Mouse (Mus musculus): ENCODE data around the gene Tnnt3.

The Tnnt3 gene

GRCm38 (mm10) chr7:142476795-142477452, 21.7 kb upstream of the Tnnt3 start:
- DNase-seq (ENCODE audit: low read depth, low spot score), result no peak

DNA sequence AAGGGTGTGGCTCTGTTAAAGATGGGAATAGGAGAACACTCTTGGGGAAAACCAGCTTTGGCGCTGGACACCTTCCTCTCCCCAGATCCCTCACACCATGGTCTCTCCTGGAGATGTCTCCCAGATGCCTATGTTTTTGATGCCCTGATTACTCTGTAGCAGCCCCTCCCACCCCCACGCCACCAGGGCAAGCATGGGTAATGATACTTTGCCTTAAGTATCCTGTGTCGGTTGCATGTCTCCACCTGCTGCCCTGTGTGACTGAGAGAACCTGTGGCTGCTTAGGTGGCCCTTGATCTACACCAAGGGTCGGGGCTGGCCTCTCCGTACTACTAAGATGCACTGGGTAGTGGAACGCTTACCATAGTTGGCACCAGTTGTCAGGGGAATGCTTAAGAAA, 20.6 kb upstream of the Tnnt3 start:
- DNase-seq (ENCODE audit: low read depth, low spot score), result no peak

- no peak for DNase-seq (ENCODE audit: low read depth, low spot score)
These were observed 20.1 kb upstream of the Tnnt3 start for GRCm38 (mm10) chr7:142478574-142478973.

DNA sequence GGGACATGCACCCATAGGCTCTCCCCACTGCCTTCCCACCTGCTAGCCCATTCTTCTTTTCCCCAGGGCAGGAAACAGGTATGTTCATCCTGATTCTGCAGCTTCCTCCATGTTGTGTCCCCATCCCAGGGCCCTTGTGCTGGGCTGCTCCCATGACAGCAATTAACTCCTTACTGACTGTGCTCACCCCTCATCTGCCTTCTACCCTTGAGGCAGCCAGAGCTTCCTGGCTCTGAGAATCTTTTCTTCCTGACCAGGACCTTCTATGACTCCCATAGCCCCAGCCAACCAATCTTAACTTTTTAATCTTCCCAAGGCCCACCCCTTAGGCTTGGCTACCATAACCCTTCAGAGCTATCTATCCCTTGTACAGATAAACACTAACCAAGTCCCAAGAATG, 19.3 kb upstream of the Tnnt3 start:
- DNase-seq (ENCODE audit: low read depth, low spot score), result no peak

DNA sequence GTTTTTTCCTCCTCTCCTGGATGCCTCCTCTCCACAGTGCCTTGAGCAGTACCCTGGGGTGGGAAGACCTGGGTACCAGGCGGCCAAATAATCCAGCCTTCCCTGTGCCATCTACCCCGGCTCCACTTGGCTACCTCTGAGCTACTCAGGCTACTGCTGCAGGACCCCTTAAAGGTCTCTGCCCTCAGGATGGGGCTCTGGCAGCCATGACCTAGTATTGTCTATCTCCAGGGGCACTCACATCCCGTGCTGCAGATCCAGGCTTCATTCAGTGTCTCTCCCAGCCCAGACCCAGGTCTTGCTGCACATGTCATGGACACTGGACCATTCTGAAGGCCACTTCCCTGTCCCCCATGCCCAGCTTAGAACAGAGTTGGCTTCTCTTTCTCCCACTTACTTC, 18.8 kb upstream of the Tnnt3 start:
- no peak for DNase-seq (ENCODE audit: low read depth, low spot score)

DNA sequence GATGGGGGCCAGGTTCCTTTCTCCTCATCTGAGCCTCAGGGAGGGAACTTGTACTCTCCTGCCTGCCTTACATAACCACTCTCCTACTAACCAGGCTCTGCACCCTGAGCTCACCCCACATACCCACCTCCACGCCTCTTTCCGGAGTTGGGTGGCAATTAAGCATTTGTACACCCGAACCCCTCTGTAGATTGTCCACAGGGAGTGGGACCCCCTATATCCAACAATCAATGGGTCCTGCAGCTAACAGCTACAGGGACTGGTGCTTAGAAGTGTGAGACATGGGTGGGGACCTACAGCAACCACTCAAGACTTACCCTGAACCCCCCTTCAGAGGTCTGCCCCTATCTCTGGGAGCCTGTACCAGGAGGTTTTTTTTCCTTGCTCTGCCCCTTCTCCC, 18.0 kb upstream of the Tnnt3 start:
- no peak for DNase-seq (ENCODE audit: low read depth, low spot score)

DNA sequence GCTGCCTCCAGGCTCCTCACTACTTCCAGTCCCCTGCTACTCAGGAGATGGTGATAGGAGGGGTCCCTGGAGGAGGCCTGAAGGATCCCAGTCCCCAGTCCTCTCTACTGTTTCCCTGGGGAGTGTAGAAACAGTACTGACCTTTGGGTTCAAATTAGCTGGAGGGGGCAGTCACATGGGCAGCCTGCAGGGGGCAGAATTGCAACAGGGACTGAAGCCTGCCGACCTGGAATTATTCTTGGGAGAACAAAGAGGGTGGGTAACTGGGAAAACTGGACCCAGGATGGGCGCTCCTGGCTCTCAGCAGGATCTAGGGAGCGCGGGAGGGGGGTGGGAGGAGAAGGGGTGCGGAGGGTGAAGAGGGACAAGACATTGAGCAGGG, 17.5 kb upstream of the Tnnt3 start:
- DNase-seq (ENCODE audit: low read depth, low spot score), result no peak

DNA sequence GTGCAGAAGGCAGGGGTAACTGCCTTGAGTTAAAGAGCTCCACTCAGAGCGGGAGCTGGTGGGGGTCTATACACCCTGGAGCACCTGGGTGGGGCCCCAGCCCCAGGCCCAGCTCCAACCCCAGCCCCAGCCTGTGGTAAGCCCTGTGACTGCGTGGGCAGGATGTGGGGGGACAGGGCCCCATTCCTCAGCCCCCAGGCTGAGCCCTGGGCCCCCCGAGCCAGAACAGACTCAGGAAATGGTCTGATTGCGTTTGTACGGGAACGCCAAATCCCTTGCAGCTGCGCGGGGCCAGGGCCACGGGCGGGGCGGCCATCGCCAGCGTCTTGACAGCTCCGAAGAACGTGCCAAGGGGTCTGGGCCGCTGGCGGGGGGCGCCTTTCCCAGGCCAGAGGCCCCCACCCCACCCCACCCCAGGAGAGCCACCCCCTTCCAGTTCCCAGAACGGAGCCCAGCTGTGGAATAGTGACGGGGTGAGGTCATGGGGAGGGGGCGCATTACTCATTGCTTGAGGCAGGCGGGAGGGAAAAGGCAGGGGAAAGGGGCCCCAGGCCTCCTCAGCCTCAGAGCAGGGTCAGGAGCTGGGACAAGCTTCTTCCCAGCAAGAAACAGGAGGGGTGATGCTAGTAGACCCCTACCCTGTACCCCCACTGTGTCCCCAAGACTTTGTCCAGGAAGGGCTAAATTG, 16.9 kb upstream of the Tnnt3 start:
- DNase-seq (ENCODE audit: low read depth, low spot score), result no peak

DNA sequence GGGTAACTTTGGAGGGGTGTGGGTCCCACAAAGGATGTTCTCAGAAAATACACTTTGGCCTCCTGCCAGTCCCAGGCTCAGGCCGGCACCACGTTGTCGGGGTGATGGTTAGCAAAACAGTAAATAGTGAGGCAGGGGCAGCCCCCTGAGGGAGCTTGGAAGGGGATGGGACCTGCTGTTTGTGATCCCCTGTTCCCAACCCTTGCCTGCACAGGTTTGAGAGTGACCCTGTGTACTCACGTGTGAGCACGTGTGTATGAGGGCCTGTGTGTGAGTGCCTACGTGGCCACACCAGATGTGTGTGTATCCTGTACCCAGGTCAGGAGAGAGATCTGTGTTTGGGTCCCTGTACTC, 16.4 kb upstream of the Tnnt3 start:
- no peak for DNase-seq (ENCODE audit: low read depth, low spot score)

DNA sequence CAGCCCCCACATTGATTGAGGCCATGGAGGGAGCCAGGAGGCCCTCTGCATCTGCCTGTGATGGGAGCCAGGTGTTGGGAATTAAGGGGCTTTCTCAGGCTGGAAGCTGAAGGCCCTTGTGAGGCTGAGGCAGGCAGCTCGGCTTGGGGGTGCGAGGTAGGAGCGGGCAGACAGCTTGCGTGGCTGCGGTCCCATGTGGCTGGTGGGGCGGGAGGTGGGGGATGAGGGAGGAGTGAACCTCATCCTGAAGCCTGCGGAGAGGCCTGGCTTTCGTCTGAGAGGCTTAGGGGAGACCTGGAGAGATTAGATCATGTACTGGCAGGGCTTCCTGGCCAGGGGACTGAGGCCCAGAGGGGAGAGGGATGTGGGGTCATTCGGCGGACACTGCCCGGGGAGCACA, 15.5 kb upstream of the Tnnt3 start:
- DNase-seq (ENCODE audit: low read depth, low spot score), result no peak

GRCm38 (mm10) chr7:142484780-142485179, 13.9 kb upstream of the Tnnt3 start:
- DNase-seq (ENCODE audit: low read depth, low spot score), result no peak

- DNase-seq (ENCODE audit: low read depth, low spot score), result no peak
These were observed 11.9 kb upstream of the Tnnt3 start for GRCm38 (mm10) chr7:142486751-142487162.

DNA sequence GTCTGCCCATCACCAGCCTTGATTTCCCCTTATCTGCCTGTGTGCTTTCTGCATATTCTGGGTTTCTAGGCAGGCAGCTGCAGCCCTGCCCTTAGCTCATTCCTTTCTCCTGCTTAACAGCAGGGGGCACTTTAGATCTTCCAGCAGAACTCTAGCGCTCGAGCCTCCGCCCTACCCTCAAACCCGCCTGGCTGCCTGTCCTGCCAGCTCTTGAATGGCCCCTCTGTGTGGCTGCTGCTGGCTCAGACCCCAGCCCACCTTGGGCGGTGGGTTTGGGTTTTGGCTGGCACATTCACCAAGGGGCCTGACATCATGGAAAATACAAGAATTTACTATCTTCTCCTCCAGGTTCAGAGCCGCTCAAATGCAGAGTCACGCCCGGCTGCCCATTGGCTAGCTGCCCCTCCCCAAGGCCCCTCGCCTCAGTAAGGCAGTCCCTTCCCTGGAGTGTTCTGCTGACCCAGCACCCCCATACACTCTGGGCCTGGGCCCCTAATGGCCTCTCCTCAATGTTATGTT, 11.2 kb upstream of the Tnnt3 start:
- no peak for DNase-seq (ENCODE audit: low read depth, low spot score)

- no peak for DNase-seq (ENCODE audit: low read depth, low spot score)
These were observed 10.6 kb upstream of the Tnnt3 start for GRCm38 (mm10) chr7:142488053-142488452.

DNA sequence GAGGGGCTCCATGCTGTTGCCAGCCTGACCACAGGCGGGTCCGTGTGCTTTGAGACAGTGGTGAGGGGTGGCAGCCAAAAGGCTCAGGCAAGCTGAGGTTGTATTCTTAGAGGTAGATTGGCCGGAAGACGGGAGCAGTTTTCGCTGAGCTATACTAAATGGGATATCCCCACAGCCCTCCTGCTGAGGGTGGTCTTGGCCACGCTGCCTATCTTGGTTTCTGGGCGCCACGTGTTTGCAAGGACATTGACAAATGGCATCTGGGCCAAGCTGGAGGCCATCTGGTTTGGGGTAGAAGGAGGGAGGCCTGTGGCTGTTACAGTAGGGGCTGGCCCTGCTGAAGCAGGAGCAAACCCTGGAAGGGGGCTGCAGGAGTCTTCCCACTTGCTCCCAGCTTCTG, 5.1 kb upstream of the Tnnt3 start:
- no peak for DNase-seq (ENCODE audit: low read depth, low spot score)

DNA sequence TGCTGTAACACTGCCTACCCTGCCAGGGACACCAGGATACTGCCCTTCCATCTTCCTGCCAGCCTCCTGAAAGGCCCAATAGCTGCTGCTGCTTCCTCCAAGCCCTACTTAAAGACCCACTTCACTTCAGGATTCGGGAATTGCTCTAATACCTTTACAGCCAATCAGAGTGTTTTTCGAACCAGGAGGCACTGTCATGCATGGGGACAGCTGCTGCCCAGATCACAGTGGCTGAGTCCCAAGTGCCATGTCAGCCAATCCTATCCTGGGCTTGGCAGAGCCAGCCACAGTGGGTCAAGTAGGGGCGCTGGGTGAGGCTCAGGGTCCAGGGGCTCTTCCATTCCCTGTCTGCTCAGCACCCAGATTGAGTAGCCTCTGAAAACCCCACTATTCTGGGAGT, 2.5 kb upstream of the Tnnt3 start:
- DNase-seq (ENCODE audit: low read depth, low spot score), result no peak

- no peak for DNase-seq (ENCODE audit: low read depth, low spot score)
These were observed 1.8 kb upstream of the Tnnt3 start for GRCm38 (mm10) chr7:142496800-142497199.

DNA sequence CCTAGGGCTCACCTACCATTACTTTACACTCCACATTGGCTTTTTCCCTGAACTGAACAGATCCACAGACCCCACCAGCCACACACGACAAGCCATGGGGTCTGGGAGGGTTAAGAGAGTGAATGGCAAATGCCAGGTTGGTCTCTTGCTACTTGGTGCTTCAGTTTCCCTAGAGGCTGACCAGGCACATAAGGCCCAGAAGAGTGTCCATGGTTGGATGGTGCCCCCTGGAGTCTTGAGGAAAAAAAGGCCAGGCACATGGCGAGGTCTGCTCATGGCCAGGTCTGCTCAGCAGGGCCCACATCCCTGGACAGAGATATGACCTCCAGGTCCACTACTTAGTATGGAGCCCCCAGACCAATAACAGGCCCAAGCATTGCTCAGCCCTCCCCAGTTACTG, 861 bp upstream of the Tnnt3 start:
- DNase-seq (ENCODE audit: low read depth, low spot score), result no peak

DNA sequence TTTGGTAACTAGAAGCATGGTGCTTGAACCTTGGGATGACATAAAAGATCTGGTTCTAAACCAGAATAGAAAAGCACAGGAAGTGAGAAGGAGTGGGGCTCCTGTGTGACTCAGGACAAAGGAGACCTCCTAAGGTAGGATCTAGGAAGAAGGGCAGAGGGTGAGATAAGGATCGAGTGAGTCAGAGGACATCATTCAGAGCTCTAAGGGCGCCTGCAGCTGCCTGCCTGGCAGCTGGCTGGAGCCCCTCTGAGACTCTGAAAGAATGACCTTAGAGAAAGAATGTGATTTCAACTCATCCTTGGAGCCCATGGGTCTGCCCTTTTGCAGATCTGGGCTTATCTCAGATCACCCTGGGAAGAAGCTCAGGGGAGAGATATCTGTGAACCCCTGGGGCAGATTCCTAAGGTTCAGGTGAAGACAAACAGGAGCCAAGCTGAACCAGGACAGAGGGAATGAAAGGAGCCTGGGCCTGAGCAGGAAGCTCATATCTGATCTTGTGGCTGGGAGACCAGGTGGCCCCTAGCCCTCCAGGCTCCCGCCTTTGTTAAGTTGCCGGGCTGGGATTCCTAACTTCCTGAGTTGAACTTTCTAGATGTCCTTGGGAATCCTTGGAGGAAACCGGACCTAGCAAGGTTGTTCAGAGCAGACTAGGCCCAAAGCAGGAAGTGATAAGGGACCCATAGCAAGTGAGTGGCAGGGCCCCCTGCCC, 530 bp downstream of the Tnnt3 start:
- DNase-seq (ENCODE audit: low read depth, low spot score), result no peak

GRCm38 (mm10) chr7:142500032-142500431, 1.4 kb downstream of the Tnnt3 start:
- DNase-seq (ENCODE audit: low read depth, low spot score), result no peak

DNA sequence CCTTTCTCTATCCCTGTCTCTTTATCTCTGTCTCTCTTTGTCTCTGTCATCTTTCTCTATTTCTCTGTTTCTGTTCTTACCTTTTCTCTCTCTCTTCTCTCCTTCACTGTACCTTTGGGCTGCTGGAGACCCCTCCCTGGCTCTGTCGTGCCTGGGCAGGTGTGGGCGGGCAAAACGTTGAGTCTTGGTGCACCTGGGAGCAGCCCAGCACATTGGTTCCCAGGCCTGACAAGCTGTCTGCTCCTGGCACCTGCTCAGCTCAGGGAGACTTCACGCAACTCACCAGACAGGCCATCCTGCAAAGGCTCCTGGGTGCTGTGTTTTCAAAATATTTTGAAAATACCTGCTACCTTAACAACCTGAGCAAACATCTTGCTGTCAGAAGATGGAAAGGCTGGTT, 4.6 kb downstream of the Tnnt3 start:
- DNase-seq (ENCODE audit: low read depth, low spot score), result no peak

- no peak for DNase-seq (ENCODE audit: low read depth, low spot score)
These were observed 7.3 kb downstream of the Tnnt3 start for GRCm38 (mm10) chr7:142505942-142506341.

GRCm38 (mm10) chr7:142506501-142506900, 7.9 kb downstream of the Tnnt3 start:
- no peak for DNase-seq (ENCODE audit: low read depth, low spot score)

Measured in embryo, embryonic 11.5 days (tissue).